Mouse (Mus musculus) CD4-positive, CD25-positive, alpha-beta regulatory T cell, adult 2 months (primary cell): ENCODE data around the gene Rev1.

ENCODE experiments used
- DNase-seq: peaks from one replicate; pipeline ENCODE4 v3.0.0-alpha.2; 2012; ENCODE audit warnings: low read depth, low spot score

The Rev1 gene

GRCm38 (mm10) chr1:38129501-38130267 lies at the start of gene Rev1:
Gene Rev1, minus strand, starts transcription at chr1:38129801.
- DNase-seq, result peak; percentile 95

- DNase-seq, result no peak
Measured at GRCm38 (mm10) chr1:38178929-38179328, 49.3 kb upstream of the Rev1 start.

- DNase-seq, result no peak
Measured at GRCm38 (mm10) chr1:38176077-38176476, 46.5 kb upstream of the Rev1 start.

GRCm38 (mm10) chr1:38171874-38172273 lies 42.3 kb upstream of the Rev1 start:
- no peak for DNase-seq

- DNase-seq, result no peak
Measured at GRCm38 (mm10) chr1:38165696-38166095, 36.1 kb upstream of the Rev1 start.

- DNase-seq, result no peak
Measured at GRCm38 (mm10) chr1:38150086-38150485, 20.5 kb upstream of the Rev1 start.

- DNase-seq, result no peak
Measured at GRCm38 (mm10) chr1:38146008-38146407, 16.4 kb upstream of the Rev1 start.

- no peak for DNase-seq
Measured at GRCm38 (mm10) chr1:38141371-38141770, 11.8 kb upstream of the Rev1 start.

- DNase-seq, result no peak
Measured at GRCm38 (mm10) chr1:38140911-38141310, 11.3 kb upstream of the Rev1 start.

- no peak for DNase-seq
Measured at GRCm38 (mm10) chr1:38139396-38139795, 9.8 kb upstream of the Rev1 start.

- peak; percentile 20 for DNase-seq
Measured at GRCm38 (mm10) chr1:38132942-38133341, 3.3 kb upstream of the Rev1 start.

- DNase-seq, result no peak
Measured at GRCm38 (mm10) chr1:38130715-38131483, 1.3 kb upstream of the Rev1 start.

GRCm38 (mm10) chr1:38128919-38129436 lies 623 bp downstream of the Rev1 start:
- peak; percentile 67 for DNase-seq

- no peak for DNase-seq
Measured at GRCm38 (mm10) chr1:38127036-38127435, 2.6 kb downstream of the Rev1 start.

GRCm38 (mm10) chr1:38126426-38126825 lies 3.2 kb downstream of the Rev1 start:
- no peak for DNase-seq

- no peak for DNase-seq
Measured at GRCm38 (mm10) chr1:38124261-38124660, 5.3 kb downstream of the Rev1 start.

- no peak for DNase-seq
Measured at GRCm38 (mm10) chr1:38120877-38121276, 8.7 kb downstream of the Rev1 start.

- no peak for DNase-seq
Measured at GRCm38 (mm10) chr1:38118624-38119023, 11.0 kb downstream of the Rev1 start.

- DNase-seq, result no peak
Measured at GRCm38 (mm10) chr1:38109786-38110185, 19.8 kb downstream of the Rev1 start.

- no peak for DNase-seq
Measured at GRCm38 (mm10) chr1:38103813-38104212, 25.8 kb downstream of the Rev1 start.

- DNase-seq, result no peak
Measured at GRCm38 (mm10) chr1:38103214-38103613, 26.4 kb downstream of the Rev1 start.

- DNase-seq, result no peak
Measured at GRCm38 (mm10) chr1:38081316-38081715, 48.3 kb downstream of the Rev1 start.

GRCm38 (mm10) chr1:38071326-38071725 lies 58.3 kb downstream of the Rev1 start:
- DNase-seq, result no peak
